Mouse (Mus musculus) heart, postnatal 0 days (tissue): ENCODE measurements around the gene Il17ra.

Experiments
- CTCF ChIP-seq: IDR thresholded peaks from 2 replicates; pipeline ENCODE4 v1.5.1; 2016; ENCODE audit warnings: antibody characterized with exemption, control low read depth, low read depth
- EP300 ChIP-seq: IDR thresholded peaks from 2 replicates; pipeline ENCODE4 v1.6.1; 2016; ENCODE audit warnings: antibody characterized with exemption, low read depth

- TF ChIP-seq EP300: no peak
- no peak for TF ChIP-seq CTCF
Measured at GRCm38 (mm10) chr6:120517311-120517710, 54.3 kb downstream of the Il17ra start.
